Mouse (Mus musculus) forebrain, embryonic 16.5 days (tissue): ENCODE results near the gene Bloc1s3. TPM values are rescaled to one million over a fixed set of nuclear protein-coding genes. Genes with fewer than 3 reads are reported as not detected.
A peak's percentile ranks its signal among the peaks of the same experiment; 100 is the strongest.

Experiments
- ATAC-seq: fragments of 200-750 bp; cut with Nextera tagmentation; 2 replicates; pipeline ENCODE4 v1.8.0; 2017; ENCODE audit warnings: mild to moderate bottlenecking, moderate library complexity
- H3K27ac ChIP-seq: fragments of 300-500 bp; sonication (generic); 2 replicates; pipeline ENCODE4 v1.5.1; 2014; ENCODE audit warnings: low read length, control low read depth
- H3K27me3 ChIP-seq: fragments of 300-500 bp; sonication (generic); replicated peaks from 2 replicates; pipeline ENCODE4 v1.6.1; 2014; ENCODE audit warnings: low read length; ENCODE audit not compliant: control insufficient read depth, insufficient read depth
- H3K36me3 ChIP-seq: fragments of 300-500 bp; sonication (generic); 2 replicates; pipeline ENCODE4 v1.6.1; 2014; ENCODE audit not compliant: control insufficient read depth, insufficient read depth
- H3K4me1 ChIP-seq: fragments of 300-500 bp; sonication (generic); replicated peaks from 2 replicates; pipeline ENCODE4 v1.6.1; 2014; ENCODE audit warnings: low read length; ENCODE audit not compliant: control insufficient read depth, insufficient read depth
- H3K4me2 ChIP-seq: fragments of 300-500 bp; sonication (generic); 2 replicates; pipeline ENCODE4 v1.6.1; 2014; ENCODE audit warnings: mild to moderate bottlenecking, low read length, control low read depth
- H3K4me3 ChIP-seq: fragments of 300-500 bp; sonication (generic); replicated peaks from 2 replicates; pipeline ENCODE4 v1.5.1; 2014; ENCODE audit warnings: mild to moderate bottlenecking, low read length, control low read depth
- H3K9ac ChIP-seq: fragments of 300-500 bp; sonication (generic); replicated peaks from 2 replicates; pipeline ENCODE4 v1.6.1; 2014; ENCODE audit warnings: low read depth, low read length, control low read depth
- H3K9me3 ChIP-seq: fragments of 300-500 bp; sonication (generic); 2 replicates; pipeline ENCODE4 v1.6.1; 2016; ENCODE audit warnings: low read length; ENCODE audit not compliant: control insufficient read depth
- WGBS: fragments of 180-500 bp; shearing (Covaris S2); extraction: QIAGEN DNeasy Blood & Tissue Kit; methylation state at CpG from one replicate; pipeline ENCODE4 v1.1.7; 2014; 5-methylcytosine and 5-hydroxymethylcytosine counted together
- polyA plus RNA-seq: library from polyadenylated mRNA; unstranded; fragments of >200 nt; fragmentation: Nextera tagmentation; extraction: Ambion mirVana; gene quantifications from 2 replicates; pipeline ENCODE4 v1.2.1, GENCODE M21; 2015

Gene Bloc1s3
- 3.7 and 4.9 TPM in 2 replicates for polyA plus RNA-seq

DNA sequence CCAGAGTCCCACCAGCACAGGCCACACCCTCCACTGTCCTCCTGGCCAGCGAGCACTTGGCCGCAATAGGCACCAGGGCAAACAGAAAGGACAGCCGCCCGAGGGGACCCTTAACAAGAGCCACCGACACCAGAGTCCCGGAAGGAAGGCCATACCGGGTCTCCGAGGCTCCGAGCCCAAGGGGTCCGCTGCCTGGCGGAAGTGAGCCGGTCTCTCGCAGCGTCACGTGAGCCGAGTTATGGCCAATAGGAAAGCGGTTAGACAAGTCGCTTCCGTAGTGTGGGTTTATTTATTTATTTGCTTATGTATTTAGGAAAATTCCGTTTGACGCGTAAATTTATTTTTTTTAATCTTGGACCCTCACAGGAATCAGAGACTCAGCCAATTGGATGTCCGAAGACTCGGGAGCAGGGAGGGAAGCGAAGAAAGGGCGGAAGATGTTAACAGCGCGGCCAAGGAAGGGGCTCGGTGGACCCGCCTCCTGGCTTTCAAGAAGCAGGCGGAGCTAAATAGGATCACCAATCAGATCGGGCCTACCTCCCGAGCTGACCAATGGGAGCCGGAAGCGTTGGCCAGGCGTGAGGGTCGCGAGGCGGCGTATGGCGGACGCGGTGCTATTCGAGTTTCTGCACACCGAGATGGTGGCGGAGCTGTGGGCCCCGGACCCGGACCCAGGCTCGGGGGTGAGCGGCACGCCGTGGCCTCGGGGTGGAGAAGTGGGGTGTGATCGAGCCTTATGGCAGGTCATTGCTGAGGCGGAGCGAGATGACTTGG is at the start of gene Bloc1s3, which contains the start of gene Trappc6a:
Gene Bloc1s3 (minus strand): TSS at position 218 of the 774 bp plus-strand sequence.
Gene Trappc6a (plus strand): TSS at position 246 of the 774 bp plus-strand sequence.
- under 1% methylated on average over 56 of the region's 56 CpGs for WGBS
- H3K4me3 ChIP-seq: peak within 1 kb of the TSS; percentile 69
- peaks cover 28% of the 10 kb centered on the region for H3K4me1 ChIP-seq
- peak within 1 kb of the TSS; percentile 94 for H3K4me2 ChIP-seq
- peak within 1 kb of the TSS; percentile 73 for H3K27ac ChIP-seq
- H3K9me3 ChIP-seq: no peaks in the 10 kb centered on the region
- H3K27me3 ChIP-seq: no peaks in the 10 kb centered on the region
- H3K36me3 ChIP-seq: no peaks in the 10 kb centered on the region
- peak; percentile 97 for ATAC-seq
- H3K9ac ChIP-seq: peak within 1 kb of the TSS; percentile 77

DNA sequence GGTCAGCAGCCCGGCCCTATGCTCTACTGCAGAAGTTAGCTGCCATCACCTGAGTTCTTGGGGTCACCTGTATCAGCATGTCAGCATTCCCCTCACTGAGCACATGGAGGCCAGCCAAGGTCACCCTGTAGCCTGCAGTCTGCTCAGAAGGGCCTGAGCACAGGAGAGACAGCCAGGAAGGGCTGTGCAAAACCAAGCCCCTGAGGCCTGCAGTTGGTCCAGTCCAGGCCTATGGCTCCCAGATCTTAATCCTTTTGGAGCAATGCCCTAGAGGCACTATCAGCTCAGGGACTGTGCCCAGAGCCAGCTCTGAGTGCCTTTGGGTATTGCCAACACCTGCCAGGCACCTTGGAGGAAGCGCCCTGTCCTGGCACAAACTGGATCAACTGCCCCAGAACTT is 48.9 kb upstream of the Bloc1s3 start:
- Histone ChIP-seq H3K4me2 (no peak overlapping the region), H3K9me3 (no peaks in the 10 kb centered on the region), H3K27ac (no peak overlapping the region), H3K4me3 (no peak overlapping the region), H3K4me1 (peaks cover 35% of the 10 kb centered on the region), H3K9ac (no peak overlapping the region), H3K36me3 (no peaks in the 10 kb centered on the region), H3K27me3 (no peaks in the 10 kb centered on the region)
- 94% methylated on average over 2 of the region's 2 CpGs for WGBS
- ATAC-seq: no peak

DNA sequence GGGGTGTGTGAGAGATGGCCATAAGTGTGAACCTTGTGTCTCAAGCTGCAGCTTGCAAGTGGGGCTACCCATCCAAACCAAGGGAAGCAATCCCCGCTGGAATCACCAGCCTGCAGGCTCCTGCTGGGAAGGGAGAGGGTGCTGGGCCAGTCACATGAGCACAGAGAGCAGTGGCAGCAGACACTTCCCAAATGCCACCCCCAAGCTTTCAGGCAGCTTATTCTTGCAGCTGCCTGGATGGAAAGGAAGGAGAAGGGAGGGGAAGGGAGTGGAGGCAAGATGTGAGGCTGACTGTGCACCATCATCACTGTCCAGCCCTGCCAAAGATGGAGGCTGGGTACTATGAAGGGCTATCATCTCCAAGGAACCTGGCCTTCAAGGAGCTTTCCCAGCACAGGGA is 46.0 kb upstream of the Bloc1s3 start:
- Histone ChIP-seq H3K4me2 (no peak overlapping the region), H3K9me3 (no peaks in the 10 kb centered on the region), H3K36me3 (no peaks in the 10 kb centered on the region), H3K4me3 (no peak overlapping the region), H3K9ac (no peak overlapping the region), H3K4me1 (peaks cover 13% of the 10 kb centered on the region), H3K27ac (no peak overlapping the region), H3K27me3 (no peaks in the 10 kb centered on the region)
- WGBS: 90% methylated on average over 1 of the region's 1 CpGs
- no peak for ATAC-seq

DNA sequence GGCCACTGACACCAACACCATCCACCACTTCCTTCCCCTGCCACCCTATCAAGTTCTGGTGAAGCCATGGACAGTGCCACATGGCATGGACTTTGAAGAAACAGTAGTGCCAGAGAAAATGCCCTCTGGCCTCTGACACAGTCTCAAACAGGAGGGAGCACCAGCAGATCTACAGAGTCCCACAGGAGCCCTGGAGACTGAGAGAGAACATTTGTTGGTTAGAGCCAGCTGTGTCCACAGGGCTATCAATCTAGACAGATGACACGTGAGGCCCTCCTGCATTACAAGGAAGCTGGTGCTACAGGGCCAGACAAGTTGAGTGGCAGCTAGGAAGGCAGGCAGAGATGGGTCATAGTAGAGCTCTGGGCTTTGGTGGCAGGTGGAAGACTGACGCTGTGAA is 44.3 kb upstream of the Bloc1s3 start:
- Histone ChIP-seq H3K36me3 (no peaks in the 10 kb centered on the region), H3K9ac (no peak overlapping the region), H3K9me3 (no peaks in the 10 kb centered on the region), H3K4me1 (peaks cover 2% of the 10 kb centered on the region; the same call in 1 of the 2 replicates), H3K4me3 (no peak overlapping the region), H3K4me2 (no peak overlapping the region), H3K27ac (no peak overlapping the region), H3K27me3 (no peaks in the 10 kb centered on the region)
- WGBS: 81% methylated on average over 2 of the region's 2 CpGs
- ATAC-seq: no peak

DNA sequence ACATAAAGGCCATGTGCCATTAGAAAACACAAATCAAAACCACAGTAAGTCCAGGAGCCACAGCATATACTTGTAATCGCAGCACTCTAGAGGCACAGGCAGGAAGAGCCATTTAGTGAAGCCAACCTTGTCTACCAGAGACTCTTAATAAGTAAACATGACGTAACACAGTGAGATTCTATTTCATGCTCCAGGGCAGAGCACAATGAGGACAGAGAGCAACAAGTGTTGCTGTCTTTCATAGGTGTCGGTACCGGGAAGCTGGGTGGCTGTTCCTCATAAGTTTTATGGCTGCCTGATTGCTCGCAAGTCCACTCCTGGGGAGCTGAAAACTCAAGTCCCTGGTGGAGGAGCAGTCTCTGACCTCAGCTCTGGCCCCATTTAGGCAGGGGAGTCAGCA is 43.5 kb upstream of the Bloc1s3 start:
- H3K27ac ChIP-seq: no peak overlapping the region
- H3K9ac ChIP-seq: no peak overlapping the region
- no peaks in the 10 kb centered on the region for H3K4me1 ChIP-seq
- no peaks in the 10 kb centered on the region for H3K27me3 ChIP-seq
- no peak overlapping the region for H3K4me2 ChIP-seq
- WGBS: 93% methylated on average over 5 of the region's 5 CpGs
- H3K36me3 ChIP-seq: no peaks in the 10 kb centered on the region
- no peaks in the 10 kb centered on the region for H3K9me3 ChIP-seq
- no peak overlapping the region for H3K4me3 ChIP-seq
- ATAC-seq: no peak

DNA sequence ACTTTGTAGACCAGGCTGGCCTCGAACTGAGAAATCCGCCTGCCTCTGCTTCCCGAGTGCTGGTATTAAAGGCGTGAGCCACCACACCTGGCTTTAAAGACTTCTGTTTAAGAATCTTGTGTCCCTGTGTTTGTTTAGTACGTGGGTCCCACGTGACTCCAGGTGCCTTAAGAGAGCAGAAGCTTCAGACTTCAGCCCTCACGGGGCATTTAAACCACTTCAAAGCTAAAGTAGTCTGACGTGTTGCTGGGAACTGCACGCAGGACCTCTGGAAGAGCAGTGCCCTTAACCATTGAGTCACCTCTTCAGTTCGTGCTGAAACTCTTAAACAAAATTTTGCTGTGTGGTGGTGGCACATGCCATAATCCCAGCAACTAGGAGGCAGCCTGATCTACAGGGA is 41.2 kb upstream of the Bloc1s3 start:
- Histone ChIP-seq H3K4me3 (no peak overlapping the region), H3K27me3 (no peaks in the 10 kb centered on the region), H3K4me2 (no peak overlapping the region), H3K9ac (no peak overlapping the region), H3K4me1 (peaks cover 8% of the 10 kb centered on the region), H3K36me3 (no peaks in the 10 kb centered on the region), H3K27ac (no peak overlapping the region), H3K9me3 (no peaks in the 10 kb centered on the region)
- 91% methylated on average over 10 of the region's 10 CpGs for WGBS
- no peak for ATAC-seq

DNA sequence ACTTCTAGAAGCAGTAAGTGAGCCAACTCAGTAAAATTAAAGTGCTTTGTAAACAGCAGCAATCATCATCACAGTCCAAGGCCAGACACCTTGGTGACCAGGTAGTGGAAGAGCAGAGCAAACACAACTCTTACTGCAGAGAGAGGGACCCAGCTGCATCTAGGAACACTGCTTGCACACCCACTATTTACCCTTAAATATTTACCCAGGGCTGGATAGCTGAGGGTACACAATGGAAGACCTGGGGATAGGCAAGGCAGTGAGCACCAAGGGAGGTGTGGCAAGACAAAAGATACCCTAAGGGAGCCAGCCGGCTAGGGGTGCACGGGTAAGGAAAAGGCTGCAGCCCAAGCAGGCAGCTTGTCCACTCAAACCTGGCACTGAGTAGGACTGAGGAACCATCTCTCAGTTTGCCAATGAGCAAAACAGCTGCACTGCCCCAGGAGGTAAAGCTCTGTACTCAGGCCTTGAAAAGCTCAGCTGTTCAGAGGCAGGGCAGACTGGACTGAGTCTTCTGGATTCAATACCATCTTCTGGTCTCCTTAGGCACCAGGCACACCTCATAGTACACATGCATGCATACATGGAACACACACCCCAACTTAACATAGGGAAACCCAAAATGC is 39.3 kb upstream of the Bloc1s3 start:
- WGBS: 75% methylated on average over 2 of the region's 2 CpGs

DNA sequence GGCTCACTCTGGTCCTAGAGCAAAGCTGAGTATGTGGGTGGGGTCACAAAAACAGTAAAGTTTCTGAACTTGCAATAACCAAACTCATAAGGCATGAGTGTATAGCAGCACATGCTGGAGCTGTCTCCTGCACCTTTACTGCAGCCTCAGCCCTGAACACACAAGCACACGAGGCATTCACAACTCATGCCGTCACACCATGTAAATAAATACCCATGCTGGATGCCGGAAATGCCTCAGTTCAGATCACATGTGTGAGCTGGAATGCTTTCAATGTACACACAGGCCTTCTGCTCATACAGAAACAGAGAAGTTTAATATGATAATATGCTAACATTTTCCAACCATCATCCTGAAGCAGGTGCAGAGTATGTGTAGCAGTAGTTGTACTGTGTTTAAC is 37.8 kb upstream of the Bloc1s3 start:
- WGBS: 63% methylated on average over 3 of the region's 3 CpGs
- H3K27me3 ChIP-seq: no peaks in the 10 kb centered on the region
- H3K27ac ChIP-seq: no peak overlapping the region
- H3K9ac ChIP-seq: no peak overlapping the region
- H3K4me1 ChIP-seq: peaks cover 29% of the 10 kb centered on the region
- H3K9me3 ChIP-seq: no peaks in the 10 kb centered on the region
- no peaks in the 10 kb centered on the region for H3K36me3 ChIP-seq
- H3K4me3 ChIP-seq: no peak overlapping the region
- no peak overlapping the region for H3K4me2 ChIP-seq
- no peak for ATAC-seq

More for the DNA sequence above, 39.3 kb upstream of the Bloc1s3 start:
- no peaks in the 10 kb centered on the region for H3K27me3 ChIP-seq
- H3K9ac ChIP-seq: no peak overlapping the region
- H3K4me2 ChIP-seq: no peak overlapping the region
- H3K36me3 ChIP-seq: no peaks in the 10 kb centered on the region
- peaks cover 15% of the 10 kb centered on the region for H3K4me1 ChIP-seq
- H3K27ac ChIP-seq: no peak overlapping the region
- no peaks in the 10 kb centered on the region for H3K9me3 ChIP-seq
- H3K4me3 ChIP-seq: no peak overlapping the region
- ATAC-seq: no peak

DNA sequence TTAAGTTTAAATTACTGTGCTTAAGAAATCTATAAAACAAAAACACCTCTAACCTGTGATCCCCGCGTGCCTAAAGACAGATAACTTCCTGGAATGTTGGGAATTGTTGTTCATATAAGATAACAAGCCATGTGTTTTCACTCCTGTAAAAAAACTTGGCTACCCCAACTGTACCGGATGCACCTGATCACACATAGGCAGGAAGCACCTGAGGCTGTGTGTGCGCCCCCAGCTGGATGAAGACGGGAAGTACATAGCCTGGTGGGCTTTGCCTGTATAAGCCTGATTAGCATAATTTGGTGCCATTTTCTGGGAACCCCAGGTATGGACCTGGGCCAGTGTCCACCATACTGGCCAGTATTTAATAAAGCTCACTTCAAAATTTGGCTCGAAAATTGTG is 35.4 kb upstream of the Bloc1s3 start:
- Histone ChIP-seq H3K27me3 (no peaks in the 10 kb centered on the region), H3K9ac (no peak overlapping the region), H3K4me3 (no peak overlapping the region), H3K27ac (no peak overlapping the region), H3K36me3 (no peaks in the 10 kb centered on the region), H3K4me1 (peaks cover 30% of the 10 kb centered on the region), H3K9me3 (no peaks in the 10 kb centered on the region), H3K4me2 (no peak overlapping the region)
- 57% methylated on average over 6 of the region's 6 CpGs for WGBS
- no peak for ATAC-seq
